Mouse (Mus musculus): ENCODE measurements around the gene Gga1. TPM values are rescaled to one million over a fixed set of nuclear protein-coding genes. Genes with fewer than 3 reads are reported as not detected.

The Gga1 gene
- polyA plus RNA-seq, 1 experiment = not detected

DNA sequence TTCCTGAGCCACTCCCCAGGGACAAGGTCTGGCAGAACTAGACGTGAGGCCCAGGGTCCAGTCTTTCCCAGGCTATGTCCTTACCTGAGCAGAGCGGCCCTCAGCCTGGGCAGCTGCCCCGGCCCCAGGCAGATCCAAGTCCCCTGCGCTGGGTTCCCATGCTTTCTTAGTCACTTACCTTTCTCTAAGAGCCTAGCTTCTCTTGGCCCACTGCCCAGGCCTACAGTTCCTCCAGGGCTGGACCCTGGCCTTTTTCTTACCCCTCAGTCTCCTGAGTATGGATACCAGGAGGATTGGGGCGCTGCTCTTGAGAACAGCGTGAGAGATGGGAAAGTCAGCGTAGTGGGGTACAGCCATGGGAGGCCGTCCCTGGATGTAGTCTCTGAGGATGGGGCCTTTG lies 3.4 kb downstream of the Gga1 start:
- no peak for TF ChIP-seq POLR2A (IDR thresholded peaks at IDR 0.05; ENCODE audit: insufficient read depth, low read depth, low read length)
- no peak for TF ChIP-seq CTCF (IDR thresholded peaks at IDR 0.05; ENCODE audit: insufficient read depth, low read depth, low read length)
- WGBS = 90% methylated on average over 8 of the region's 8 CpGs
- no peak overlapping the region for H3K4me3 ChIP-seq (ENCODE audit: insufficient read depth, low read depth, low read length)

DNA sequence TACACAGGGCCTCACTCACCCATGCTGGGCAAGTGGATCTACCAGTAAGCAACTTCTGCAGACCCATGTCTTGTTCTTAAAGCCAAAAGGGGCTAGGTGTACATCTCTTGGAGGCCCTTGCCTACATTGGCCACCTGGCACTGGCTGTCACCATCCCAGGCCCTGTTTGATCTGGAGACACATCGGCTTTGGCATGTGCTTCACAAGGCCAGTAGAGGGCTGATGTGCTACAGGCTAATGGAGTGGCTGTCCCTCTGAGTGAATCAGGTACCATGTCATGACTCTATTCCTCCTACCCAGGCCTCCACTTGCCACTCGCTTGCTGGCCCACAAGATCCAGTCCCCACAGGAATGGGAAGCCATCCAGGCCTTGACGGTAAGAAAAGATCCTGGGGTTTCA lies 4.8 kb downstream of the Gga1 start:
- Histone ChIP-seq H3K27ac (ENCODE audit: insufficient read depth, low read depth, low read length) (no peak overlapping the region), H3K4me1 (ENCODE audit: control insufficient read depth, insufficient read depth, low read length) (peaks cover 21% of the 10 kb centered on the region), H3K4me3 (ENCODE audit: insufficient read depth, low read depth, low read length) (no peak overlapping the region)
- TF ChIP-seq POLR2A (IDR thresholded peaks at IDR 0.05; ENCODE audit: insufficient read depth, low read depth, low read length) (no peak), CTCF (IDR thresholded peaks at IDR 0.05; ENCODE audit: insufficient read depth, low read depth, low read length) (no peak)
- 82% methylated on average over 3 of the region's 3 CpGs for WGBS

More for the DNA sequence above, 3.4 kb downstream of the Gga1 start:
- no peak overlapping the region for H3K27ac ChIP-seq (ENCODE audit: insufficient read depth, low read depth, low read length)
- H3K4me1 ChIP-seq (ENCODE audit: control insufficient read depth, insufficient read depth, low read length) = peaks cover 28% of the 10 kb centered on the region

DNA sequence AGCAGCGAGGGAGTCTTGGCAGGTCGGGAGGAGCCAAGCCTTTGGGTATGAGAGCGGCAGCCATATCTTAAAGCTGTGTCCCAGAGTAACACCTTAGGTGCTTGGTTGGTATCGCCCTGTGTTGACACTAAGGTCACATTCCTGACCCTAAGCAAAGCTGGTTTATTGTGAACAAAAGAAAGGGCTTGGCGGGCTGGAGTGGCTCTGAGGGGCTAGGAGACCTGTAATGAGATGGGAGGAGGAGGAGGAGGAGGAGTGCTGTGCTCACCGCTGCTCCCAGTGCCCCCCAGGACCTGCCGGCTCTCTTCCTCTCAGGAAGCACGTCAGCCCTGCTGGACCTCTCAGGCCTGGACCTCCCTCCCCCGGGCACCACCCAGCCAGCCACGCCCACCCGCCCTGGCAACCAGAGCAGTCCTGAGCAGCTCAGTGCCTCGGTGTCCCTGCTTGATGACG lies 12.4 kb downstream of the Gga1 start:
- no peaks in the 10 kb centered on the region for H3K4me1 ChIP-seq (ENCODE audit: control insufficient read depth, insufficient read depth, low read length)
- TF ChIP-seq POLR2A (IDR thresholded peaks at IDR 0.05; ENCODE audit: insufficient read depth, low read depth, low read length) (no peak), CTCF (IDR thresholded peaks at IDR 0.05; ENCODE audit: insufficient read depth, low read depth, low read length) (no peak)
- no peak overlapping the region for H3K27ac ChIP-seq (ENCODE audit: insufficient read depth, low read depth, low read length)
- 38% methylated on average over 13 of the region's 13 CpGs for WGBS
- no peak overlapping the region for H3K4me3 ChIP-seq (ENCODE audit: insufficient read depth, low read depth, low read length)

DNA sequence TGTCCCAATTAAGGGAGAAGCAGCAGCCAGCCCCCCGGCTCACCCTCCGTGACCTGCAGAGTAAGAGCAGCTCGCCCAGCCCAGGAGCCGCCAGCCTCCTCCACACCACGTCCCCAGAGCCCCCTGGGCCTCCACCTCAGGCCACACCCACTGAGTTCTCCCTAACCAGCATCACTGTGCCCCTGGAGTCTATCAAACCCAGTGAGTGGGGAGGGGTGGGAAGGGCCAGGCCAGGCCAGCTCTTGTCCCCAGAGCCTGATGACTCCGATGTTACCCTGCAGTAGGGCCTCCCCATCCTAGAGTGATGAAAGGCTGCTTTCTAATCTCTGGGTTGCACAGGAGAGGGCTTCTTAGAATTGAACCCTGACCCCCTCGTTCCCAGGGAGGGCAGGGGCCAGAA lies 15.4 kb downstream of the Gga1 start:
- 71% methylated on average over 7 of the region's 7 CpGs for WGBS
- H3K27ac ChIP-seq (ENCODE audit: insufficient read depth, low read depth, low read length) = no peak overlapping the region
- H3K4me3 ChIP-seq (ENCODE audit: insufficient read depth, low read depth, low read length) = no peak overlapping the region
- peaks cover 6% of the 10 kb centered on the region; the same call in 1 of the 2 replicates for H3K4me1 ChIP-seq (ENCODE audit: control insufficient read depth, insufficient read depth, low read length)
- TF ChIP-seq POLR2A (IDR thresholded peaks at IDR 0.05; ENCODE audit: insufficient read depth, low read depth, low read length) (no peak), CTCF (IDR thresholded peaks at IDR 0.05; ENCODE audit: insufficient read depth, low read depth, low read length) (no peak)

DNA sequence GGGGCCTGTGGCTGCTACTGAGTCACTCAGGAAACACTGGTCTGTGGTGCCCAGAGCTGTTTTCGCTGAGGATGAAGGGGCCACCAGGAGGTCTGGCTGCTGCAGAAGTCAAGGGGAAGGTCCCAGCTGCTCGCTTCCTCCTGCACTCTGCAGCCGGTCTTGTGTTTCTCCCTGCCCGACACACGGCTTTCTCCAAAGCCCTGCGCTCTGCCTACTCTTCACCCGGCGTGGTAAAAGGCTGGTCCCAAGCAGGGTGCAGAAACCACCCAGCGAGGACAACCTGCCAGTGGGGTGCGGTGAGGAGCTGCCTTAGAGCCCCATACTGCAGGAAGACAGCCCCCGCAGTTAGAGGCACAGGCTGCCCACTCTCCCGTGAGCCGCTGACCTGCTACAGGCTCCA lies 17.7 kb downstream of the Gga1 start:
- 76% methylated on average over 13 of the region's 13 CpGs for WGBS
- no peak overlapping the region for H3K4me3 ChIP-seq (ENCODE audit: insufficient read depth, low read depth, low read length)
- no peak overlapping the region for H3K27ac ChIP-seq (ENCODE audit: insufficient read depth, low read depth, low read length)
- H3K4me1 ChIP-seq (ENCODE audit: control insufficient read depth, insufficient read depth, low read length) = peaks cover 11% of the 10 kb centered on the region
- TF ChIP-seq POLR2A (IDR thresholded peaks at IDR 0.05; ENCODE audit: insufficient read depth, low read depth, low read length) (no peak), CTCF (IDR thresholded peaks at IDR 0.05; ENCODE audit: insufficient read depth, low read depth, low read length) (no peak)

DNA sequence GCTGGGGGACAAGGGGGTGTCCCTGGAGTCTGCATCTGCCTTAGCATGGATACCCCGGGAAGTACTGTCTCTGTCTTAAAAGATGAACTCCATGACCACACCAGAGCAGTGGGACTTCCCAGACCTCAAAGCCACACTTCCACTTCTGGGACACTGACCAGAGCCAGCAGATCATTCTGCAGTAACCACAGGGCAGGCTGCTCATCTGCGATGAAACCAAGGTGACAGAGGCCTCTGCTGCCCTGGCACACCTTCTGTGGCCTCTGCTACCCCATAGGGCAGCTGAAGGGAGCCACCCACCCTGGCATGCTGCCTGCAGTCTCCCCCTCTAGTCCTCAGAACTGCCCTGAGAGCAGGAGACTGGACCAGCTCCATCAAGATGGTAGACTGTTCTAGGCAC lies 18.8 kb downstream of the Gga1 start:
- TF ChIP-seq CTCF (IDR thresholded peaks at IDR 0.05; ENCODE audit: insufficient read depth, low read depth, low read length) (no peak), POLR2A (IDR thresholded peaks at IDR 0.05; ENCODE audit: insufficient read depth, low read depth, low read length) (no peak)
- Histone ChIP-seq H3K27ac (ENCODE audit: insufficient read depth, low read depth, low read length) (no peak overlapping the region), H3K4me1 (ENCODE audit: control insufficient read depth, insufficient read depth, low read length) (peaks cover 20% of the 10 kb centered on the region), H3K4me3 (ENCODE audit: insufficient read depth, low read depth, low read length) (no peak overlapping the region)
- WGBS = 75% methylated on average over 2 of the region's 2 CpGs

DNA sequence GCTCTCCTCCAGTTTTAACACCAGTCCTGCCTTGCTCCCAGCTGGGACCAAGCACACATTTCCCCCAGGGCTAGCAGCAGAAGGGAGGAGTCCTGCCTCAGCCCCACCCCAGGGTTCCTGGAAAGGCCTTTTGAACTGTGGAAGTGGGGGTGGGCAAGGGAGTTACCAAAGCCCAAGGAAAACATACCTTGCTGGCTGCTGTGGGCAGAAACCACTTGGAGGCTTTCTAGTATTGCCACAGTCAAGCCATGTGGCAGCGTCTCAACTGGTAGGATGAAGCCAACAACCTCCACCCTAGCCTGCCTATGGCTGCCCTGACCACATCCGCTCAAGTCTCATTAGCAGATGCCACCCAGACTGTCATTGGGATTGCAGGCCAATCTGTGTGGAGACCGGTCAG lies 19.2 kb downstream of the Gga1 start:
- WGBS = 92% methylated on average over 3 of the region's 3 CpGs
- H3K4me1 ChIP-seq (ENCODE audit: control insufficient read depth, insufficient read depth, low read length) = peaks cover 24% of the 10 kb centered on the region
- no peak overlapping the region for H3K4me3 ChIP-seq (ENCODE audit: insufficient read depth, low read depth, low read length)
- H3K27ac ChIP-seq (ENCODE audit: insufficient read depth, low read depth, low read length) = no peak overlapping the region
- no peak for TF ChIP-seq POLR2A (IDR thresholded peaks at IDR 0.05; ENCODE audit: insufficient read depth, low read depth, low read length)
- TF ChIP-seq CTCF (IDR thresholded peaks at IDR 0.05; ENCODE audit: insufficient read depth, low read depth, low read length) = no peak

DNA sequence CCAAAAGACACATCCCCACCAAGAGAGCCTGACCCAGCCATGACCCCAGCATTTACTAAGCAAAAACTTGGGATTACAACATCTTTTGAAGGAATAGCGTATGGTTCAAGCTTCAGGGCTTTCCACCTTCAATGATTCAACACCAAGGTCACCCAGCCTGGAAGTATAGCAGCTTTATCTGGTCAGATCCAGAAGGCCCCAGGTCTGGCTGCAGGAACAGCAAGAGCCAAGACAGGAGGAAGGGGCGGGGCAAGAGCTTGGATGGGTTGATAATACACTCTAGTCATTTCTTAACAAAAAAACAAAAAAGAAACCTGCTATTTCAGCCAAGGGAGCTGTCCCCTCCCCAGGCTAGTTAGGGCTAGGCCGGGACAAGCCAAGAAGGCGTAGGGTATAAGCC lies 20.5 kb downstream of the Gga1 start:
- 89% methylated on average over 4 of the region's 4 CpGs for WGBS
- Histone ChIP-seq H3K27ac (ENCODE audit: insufficient read depth, low read depth, low read length) (no peak overlapping the region), H3K4me3 (ENCODE audit: insufficient read depth, low read depth, low read length) (no peak overlapping the region), H3K4me1 (ENCODE audit: control insufficient read depth, insufficient read depth, low read length) (peaks cover 28% of the 10 kb centered on the region)
- TF ChIP-seq POLR2A (IDR thresholded peaks at IDR 0.05; ENCODE audit: insufficient read depth, low read depth, low read length) = no peak
- no peak for TF ChIP-seq CTCF (IDR thresholded peaks at IDR 0.05; ENCODE audit: insufficient read depth, low read depth, low read length)

DNA sequence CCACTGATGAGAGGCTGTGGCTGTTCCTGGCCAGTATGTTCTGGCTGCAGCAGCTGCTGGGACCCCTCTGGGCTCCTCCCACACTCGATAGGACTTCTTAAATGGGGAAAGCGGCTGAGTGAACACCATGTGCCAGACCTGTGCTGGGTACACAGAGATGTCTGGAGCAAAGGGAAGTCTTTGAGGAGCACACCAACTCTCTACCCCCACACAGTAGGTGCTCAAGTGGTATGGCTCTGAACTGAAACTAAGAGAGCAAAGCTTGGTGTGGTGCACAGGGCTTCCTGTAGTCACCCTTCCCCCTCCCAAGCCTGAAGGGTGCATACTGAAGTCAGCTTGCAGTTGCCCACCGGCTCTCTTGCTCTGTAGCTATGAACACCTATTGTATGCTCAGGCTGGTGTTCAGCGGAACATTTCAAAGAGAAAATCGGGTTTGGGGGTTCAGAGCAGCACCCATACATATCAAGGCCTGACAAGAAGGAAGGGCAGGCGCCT lies 21.6 kb downstream of the Gga1 start:
- Histone ChIP-seq H3K27ac (ENCODE audit: insufficient read depth, low read depth, low read length) (no peak overlapping the region), H3K4me3 (ENCODE audit: insufficient read depth, low read depth, low read length) (no peak overlapping the region), H3K4me1 (ENCODE audit: control insufficient read depth, insufficient read depth, low read length) (peaks cover 31% of the 10 kb centered on the region)
- no peak for TF ChIP-seq POLR2A (IDR thresholded peaks at IDR 0.05; ENCODE audit: insufficient read depth, low read depth, low read length)
- TF ChIP-seq CTCF (IDR thresholded peaks at IDR 0.05; ENCODE audit: insufficient read depth, low read depth, low read length) = no peak
- 68% methylated on average over 6 of the region's 6 CpGs for WGBS

DNA sequence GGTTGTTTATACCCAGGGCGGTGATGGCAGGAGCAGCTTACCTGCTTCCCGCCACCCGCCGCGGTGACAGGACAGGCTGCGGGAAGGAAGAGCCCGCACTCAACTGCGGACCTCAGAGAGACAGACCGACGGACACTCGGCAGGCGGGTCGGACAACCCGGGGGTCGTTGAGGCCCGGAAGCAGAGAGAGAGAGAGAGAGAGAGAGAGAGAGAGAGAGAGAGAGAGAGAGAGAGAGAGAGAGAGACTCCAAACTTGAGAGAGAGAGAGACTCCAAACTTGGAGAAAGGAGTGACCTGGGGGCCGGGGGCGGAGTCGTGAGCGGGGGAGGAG lies 22.4 kb downstream of the Gga1 start, which contains the start of gene Gm49510:
Gene Gm49510 (plus strand): TSS at position 259 of the 331 bp plus-strand sequence.
- 9% methylated on average over 20 of the region's 20 CpGs for WGBS
- H3K27ac ChIP-seq (ENCODE audit: insufficient read depth, low read depth, low read length) = 0 out of 2 replicates have a peak within 1 kb of the TSS, but pooled peaks have one; percentile 2

More for the DNA sequence above, 22.4 kb downstream of the Gga1 start, which contains the start of gene Gm49510:
- H3K4me1 ChIP-seq (ENCODE audit: control insufficient read depth, insufficient read depth, low read length) = peaks cover 32% of the 10 kb centered on the region
- TF ChIP-seq CTCF (IDR thresholded peaks at IDR 0.05; ENCODE audit: insufficient read depth, low read depth, low read length) (no peak), POLR2A (IDR thresholded peaks at IDR 0.05; ENCODE audit: insufficient read depth, low read depth, low read length) (no peak)
- peak within 1 kb of the TSS; percentile 63 for H3K4me3 ChIP-seq (ENCODE audit: insufficient read depth, low read depth, low read length)
